Mouse (Mus musculus) heart, adult 18-20 months (tissue): ENCODE measurements around the gene Grm2. TPM values are rescaled to one million over a fixed set of nuclear protein-coding genes. Genes with fewer than 3 reads are reported as not detected.
"Not testable (repeated sequence)": the region's sequence is repeated elsewhere in the genome, so short reads cannot be mapped to it uniquely, and the experiment has no call there.

ENCODE experiments used
- DNase-seq, 2 experiments: peaks; one replicate each; pipeline ENCODE4 v3.0.0; 2021 to 2022; ENCODE audit warnings: mixed read lengths in 1 of 2
- total RNA-seq, 2 experiments: library from RNA; stranded (reverse); gene quantifications; 2 replicates each; pipeline ENCODE4 v1.2.3; 2021

Gene Grm2
- total RNA-seq, 2 experiments from 2014 or later: not detected

DNA sequence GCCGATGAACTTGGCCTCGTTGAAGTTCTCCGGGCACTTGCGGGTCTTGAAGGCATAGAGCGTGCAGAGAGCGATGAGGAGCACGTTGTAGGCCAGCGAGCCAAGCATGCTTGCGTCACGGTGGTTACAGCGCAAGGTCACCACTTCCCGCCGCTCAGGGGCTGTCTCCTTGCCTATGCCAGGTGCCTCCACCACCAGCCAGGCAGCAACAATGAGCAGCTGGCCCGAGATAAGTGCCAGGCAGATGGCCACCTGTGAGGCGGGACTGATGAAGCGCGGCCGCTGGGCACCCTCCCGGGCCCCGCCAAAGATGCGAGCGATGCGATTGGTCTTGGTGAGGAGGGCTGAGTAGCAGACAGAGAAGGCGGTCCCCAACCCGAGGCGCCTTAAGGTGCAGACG lies 8.7 kb downstream of the Grm2 start:
- no peak for DNase-seq

DNA sequence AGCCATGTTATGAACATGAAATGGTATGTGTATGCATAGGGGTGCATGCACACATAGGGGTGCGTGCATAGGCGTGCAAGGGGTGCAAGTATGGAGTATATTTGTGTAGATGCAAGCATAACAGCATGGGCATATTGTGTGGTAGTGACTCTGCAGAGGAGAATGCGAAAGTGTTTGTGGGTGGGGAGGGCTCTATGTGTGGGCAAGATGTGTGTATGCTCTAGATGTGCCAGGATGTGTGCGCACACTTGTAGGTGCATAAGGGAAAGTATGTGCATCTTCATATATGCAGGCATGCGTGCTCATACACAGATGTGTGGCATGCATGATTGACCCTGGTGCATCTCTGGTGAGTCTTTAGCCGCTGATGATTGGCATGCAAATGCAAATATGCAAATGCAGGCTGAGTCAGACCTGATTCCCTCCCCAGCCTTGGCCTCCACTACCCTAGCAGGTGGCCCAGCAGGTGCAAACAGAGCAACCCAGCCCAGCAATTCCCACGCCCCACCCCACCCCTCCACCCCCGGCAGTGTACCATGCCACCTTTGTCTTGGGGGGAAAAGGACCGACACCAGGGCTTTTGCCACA lies 10.1 kb downstream of the Grm2 start:
- DNase-seq: no peak

DNA sequence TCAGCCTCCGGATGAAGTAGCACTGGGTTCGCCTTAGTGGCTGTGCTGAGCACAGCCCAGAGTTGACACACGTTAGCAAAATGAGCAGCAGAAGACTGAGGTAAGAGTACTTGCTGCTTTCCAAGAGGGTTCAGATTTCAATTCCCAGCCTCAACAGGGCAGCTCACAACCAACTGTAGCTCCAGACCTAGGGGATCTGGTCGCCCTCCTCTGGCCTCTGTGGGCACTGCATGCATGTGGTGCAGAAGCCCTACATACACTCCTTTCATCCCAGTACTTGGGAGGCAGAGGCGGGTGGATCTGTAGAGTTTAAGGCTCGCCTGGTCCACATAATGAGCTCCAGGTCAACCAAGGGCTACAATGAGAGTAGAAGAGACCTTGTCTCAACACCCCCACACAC lies 12.1 kb downstream of the Grm2 start:
- no peak for DNase-seq

DNA sequence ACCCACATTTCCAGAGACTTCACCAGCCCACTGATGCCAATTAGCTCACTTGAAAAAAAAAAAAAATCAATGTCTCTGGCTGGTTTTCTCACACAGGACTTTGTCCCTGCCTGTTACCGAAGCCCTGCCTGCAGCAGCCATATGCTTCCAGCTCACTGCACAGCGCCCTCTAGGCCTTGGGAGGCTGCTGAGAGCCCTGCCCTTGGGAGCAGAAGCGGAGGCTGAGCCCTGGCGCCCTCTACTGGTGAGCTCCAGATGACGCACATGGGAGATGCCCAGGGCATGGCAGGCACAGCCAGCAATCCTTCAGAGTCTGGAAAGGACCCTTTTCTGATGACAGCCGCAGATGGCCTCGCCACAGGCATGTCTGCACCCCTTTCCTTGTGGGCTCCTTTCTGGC lies 12.8 kb downstream of the Grm2 start:
- peak; percentile 43 to 56 for DNase-seq

DNA sequence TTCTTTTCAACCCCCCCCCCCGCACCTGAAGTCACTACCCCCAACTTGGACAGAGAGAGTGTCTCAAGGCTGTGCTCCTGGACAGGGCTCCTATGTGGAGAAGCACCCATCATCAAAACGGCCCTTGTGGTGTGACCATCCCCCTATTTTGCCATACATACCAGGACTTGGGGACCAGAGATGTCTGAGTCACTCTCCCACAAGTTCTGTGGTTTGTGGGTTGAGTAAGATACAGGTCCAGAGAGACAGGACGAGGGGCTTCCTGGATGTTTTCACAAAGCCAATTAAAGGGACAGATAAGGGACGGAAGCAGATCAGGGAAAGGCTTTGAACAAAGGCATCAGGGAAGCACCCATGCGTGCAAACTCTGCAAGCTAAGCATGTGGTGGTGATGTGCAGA lies 14.5 kb downstream of the Grm2 start:
- DNase-seq: no peak

DNA sequence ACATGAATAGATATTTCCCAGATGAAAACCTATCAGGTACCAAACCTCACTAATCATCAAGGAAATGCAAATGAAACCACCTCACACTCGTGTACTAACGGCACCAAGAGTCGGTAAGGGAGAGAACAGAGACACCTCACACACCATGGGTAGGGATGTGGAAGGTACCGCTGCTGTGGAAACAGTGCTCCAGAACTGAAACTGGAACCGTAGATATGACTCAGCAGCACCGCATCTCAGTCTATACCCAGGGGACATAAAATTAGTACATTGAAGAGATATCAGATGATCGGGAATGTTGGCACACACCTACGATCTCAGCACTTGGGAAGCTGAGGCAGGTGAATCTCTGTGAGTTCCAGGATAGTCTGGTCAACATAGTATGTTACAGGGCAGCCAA lies 17.7 kb downstream of the Grm2 start:
- DNase-seq: no peak

DNA sequence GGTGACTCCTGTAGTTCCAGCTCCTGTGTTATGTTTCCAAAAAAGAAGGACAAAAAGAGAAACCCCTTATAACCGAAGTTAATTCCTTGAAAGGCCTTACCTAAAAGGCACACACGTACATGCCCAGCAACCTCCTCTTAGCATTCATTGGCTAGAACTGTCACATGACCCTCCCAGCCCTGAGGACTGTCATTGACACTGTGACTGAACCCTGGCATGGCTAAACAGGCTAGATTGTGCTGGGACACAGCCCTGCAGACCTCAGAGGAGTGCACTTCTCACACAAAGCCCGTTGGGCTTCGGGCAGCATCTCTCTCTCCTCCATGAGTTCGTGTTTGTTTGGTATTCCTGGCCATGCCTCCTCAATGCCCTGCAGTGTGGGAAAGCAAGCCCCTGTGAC lies 23.7 kb downstream of the Grm2 start:
- no peak for DNase-seq

DNA sequence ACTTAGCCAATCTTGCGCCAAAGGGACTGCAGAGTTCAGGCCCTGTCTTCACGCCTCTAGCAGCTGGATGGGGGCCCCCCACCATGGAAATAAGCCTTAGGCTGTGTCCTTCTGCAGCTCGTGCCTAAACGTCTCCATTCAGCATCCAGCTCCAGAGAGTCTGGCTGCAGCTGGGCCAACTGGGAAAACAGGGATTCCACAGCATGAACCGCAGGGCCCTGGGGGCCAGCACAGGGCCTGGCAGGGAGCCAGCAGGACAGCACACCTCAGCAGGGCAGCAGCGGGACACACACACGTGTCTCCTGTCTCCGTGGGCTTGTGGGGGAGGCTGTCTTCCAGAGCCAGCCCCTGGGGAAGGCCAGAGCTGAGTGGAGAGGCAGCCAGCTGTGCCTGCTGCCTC lies 28.1 kb downstream of the Grm2 start:
- not testable (repeated sequence) for DNase-seq

DNA sequence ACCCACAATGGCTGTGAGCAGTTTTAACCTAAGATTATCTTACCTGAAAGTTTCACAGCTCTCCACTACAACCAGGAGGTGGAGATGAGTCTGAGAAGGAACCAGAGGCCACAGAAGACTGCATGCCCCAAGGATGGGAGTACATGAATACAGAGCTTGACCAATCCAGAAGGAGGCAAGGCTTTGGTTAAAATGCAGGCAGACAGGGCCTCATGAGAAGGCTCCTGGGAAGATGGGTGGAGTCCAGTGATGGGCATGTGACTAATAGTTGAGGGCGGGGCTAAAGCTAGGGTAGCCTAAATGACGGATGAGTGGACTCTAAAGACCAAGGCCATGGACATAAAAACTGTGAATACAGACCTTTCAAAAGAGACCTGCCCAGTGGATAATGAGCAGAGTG lies 29.6 kb downstream of the Grm2 start, which contains the start of gene Iqcf6:
Gene Iqcf6, plus strand, starts transcription at position 301 of the 400 bp plus-strand sequence.
- DNase-seq: no peak

DNA sequence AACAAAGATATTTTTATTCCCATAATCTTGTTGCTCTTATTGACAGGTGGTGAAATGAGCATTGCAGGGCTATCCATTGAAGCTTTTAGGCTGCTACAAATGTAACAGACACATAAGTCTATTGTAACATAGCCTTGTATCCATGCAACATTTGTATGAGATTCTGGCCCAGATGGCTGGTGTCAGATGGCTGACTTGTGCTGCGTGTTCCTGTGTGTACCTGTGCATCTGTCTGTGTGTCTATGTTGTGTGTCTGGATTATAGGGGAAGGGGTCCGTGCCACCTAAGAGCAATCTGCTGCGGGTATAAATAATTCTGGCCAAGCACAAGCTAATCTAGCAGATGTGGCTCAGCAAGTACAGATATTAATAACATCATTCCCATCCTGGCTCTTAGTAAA lies 38.4 kb downstream of the Grm2 start:
- no peak for DNase-seq

DNA sequence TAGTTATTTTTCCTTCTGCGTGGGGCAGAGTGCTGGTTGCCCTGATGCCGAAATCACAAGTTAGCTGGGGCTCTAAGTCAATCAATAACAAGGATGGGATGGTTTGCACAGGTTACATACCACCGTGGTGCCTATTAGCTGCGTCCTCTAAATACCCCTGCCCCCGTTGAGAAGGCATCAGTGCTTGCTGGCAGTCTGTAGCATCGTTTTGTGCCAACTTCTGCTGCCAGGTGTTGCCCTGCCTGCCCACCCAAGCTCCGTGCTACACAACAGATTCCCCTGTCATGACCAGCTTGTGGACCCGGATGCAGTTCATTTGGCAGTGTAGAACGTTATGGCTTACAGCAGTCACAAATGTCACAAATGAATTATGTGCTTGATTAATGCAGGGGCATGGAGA lies 39.6 kb downstream of the Grm2 start:
- DNase-seq: no peak

DNA sequence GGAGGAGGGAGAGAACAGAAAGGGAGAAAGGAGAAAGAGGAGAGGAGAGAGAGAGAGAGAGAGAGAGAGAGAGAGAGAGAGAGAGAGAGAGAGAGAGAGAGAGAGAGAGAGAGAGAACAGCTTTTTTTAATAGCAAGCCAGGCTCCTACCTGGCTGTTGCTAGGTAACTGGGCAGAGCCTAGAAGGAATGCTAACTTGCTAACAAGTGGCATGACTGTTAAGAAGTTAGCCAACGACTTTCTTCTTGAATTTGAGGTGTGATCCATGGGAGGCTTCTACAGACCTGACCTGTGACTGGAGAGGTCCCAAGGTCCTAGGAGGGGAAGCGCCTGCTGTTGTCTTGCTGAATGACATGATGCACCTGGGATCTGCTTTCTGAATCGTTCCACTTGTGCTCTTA lies 41.3 kb downstream of the Grm2 start:
- no peak for DNase-seq

DNA sequence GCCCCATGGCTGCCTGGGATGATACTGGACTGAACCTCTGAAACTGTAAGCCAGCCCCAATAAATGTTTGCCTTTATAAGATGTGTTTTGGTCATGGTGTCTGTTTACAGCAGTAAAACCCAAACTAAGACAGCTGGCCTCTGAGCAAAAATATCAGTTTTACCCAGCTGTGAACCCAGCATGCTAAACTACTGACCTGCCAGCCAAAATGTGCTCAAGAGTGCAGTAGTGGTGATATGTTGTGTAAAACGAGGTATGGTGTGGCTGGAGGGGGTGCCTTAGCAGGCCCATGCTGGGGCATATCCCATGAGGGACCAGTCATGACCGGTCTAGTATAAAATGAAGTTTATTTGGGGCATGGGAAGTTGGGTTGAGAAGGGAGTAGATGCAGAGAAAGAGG lies 41.9 kb downstream of the Grm2 start:
- DNase-seq: no peak

DNA sequence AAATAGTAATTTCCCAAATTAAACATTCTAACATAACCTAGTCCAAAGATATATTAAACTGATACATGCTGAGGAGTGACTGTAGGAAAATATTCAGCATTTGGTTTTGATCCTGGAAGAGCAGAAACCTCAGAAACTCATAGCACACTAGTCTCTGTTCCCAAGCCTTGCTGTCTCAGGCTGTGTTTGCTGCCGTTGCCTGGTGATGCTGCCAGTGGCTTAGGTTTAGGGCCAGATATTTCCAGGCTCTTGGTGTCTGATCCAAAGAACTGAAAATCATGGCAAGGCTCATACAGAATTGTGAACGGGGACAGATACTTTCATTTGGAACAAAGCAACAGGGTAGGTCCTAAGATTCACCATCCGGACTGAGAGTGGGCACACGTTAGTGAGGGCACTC lies 45.2 kb downstream of the Grm2 start:
- no peak for DNase-seq

DNA sequence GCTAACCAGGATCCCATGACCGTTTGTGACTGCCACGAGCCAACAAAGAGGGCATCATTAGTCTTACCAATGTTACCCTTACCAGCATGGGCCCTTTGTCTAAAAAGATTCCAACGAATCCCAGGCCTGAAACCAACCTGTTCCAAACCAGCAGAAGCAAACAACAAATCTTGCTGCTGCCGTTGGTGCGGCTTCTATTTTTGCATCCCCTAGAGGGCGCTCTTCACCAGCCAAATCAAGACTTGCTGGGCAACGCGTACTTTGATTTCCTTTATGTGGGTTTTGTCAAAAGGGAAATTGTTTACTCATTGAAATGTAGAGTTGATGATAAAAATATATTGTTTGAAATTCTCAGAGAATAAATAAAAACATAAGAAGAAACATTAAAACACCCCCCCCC lies 55.3 kb downstream of the Grm2 start:
- DNase-seq: peak in 1 of 2 experiments; percentile 57

DNA sequence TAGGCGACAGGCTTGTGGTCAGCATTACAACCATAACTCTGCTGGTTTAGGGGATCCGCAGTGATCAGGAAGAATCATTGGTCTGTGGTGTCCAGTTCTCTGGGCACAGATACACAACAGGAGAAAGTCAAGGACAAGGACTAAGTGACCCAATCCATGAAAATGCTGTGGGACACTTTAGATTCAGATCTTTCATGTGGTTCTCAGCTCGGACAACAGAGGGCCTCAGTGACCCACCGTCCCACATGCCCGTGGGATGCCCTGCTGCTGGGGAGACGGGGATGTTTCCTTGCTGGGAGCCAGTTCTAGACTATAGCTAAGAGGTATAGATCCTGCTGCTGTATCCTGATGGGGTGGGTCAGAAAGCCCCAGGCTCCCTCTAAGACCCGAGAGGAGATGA lies 57.4 kb downstream of the Grm2 start:
- no peak for DNase-seq

DNA sequence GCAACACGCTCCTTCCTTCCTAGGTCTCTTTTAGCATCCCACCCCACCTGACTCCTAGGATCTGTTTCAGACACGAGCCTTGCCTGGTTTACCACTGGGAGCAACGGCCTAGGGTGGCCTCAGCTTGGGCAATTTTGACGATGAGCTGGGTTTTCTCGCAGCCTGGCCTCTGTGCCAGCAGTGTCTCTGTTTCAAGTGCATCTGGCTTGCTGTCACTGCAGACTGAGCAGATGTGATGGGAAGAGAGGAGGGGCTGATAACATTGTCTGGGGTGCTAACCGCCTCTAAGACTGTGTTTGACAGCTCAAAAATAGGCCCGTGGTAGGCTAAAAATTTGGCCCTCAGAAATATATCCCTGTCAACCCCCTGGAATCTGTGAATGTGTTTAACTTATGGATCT lies 60.0 kb downstream of the Grm2 start:
- DNase-seq: no peak

DNA sequence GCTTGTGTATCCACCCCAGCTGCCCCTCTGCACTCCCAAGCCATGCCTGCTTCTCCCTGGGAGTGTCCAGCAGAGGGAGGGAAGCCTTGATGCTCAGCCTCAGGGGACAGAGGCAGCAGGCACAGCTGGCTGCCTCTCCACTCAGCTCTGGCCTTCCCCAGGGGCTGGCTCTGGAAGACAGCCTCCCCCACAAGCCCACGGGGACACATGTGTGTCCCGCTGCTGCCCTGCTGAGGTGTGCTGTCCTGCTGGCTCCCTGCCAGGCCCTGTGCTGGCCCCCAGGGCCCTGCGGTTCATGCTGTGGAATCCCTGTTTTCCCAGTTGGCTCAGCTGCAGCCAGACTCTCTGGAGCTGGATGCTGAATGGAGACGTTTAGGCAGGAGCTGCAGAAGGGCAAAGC lies 60.5 kb downstream of the Grm2 start:
- not testable (repeated sequence) for DNase-seq

Other genes with a start within 250 kb of the Grm2 start
- gene Rpl29, start 226.6 kb downstream of the Grm2 start, total RNA-seq: 100 to 1,000 TPM; 272 to 273 TPM
- gene Acy1, start 217.8 kb downstream of the Grm2 start, total RNA-seq: 10 to 100 TPM; 26.1 to 26.8 TPM
- 1 to 10 TPM; 8.5 to 8.6 TPM for gene Abhd14b, start 208.6 kb downstream of the Grm2 start, total RNA-seq
- 10 to 100 TPM; 19.0 to 19.6 TPM for gene Abhd14a, start 208.4 kb downstream of the Grm2 start, total RNA-seq
- 10 to 100 TPM; 61.1 to 63.2 TPM for gene Pcbp4, start 202.8 kb downstream of the Grm2 start, total RNA-seq
- gene Gpr62, start 190.1 kb downstream of the Grm2 start, total RNA-seq: not detected
- 10 to 100 TPM; 21.3 to 26.3 TPM for gene Rrp9, start 180.1 kb downstream of the Grm2 start, total RNA-seq
- gene Parp3, start 179.1 kb downstream of the Grm2 start, total RNA-seq: 10 to 100 TPM; 33.7 to 38.2 TPM
- not detected for gene Iqcf1, start 156.1 kb downstream of the Grm2 start, total RNA-seq
- gene Iqcf5, start 141.5 kb downstream of the Grm2 start, total RNA-seq: not detected
- not detected for gene Iqcf3, start 94.5 kb downstream of the Grm2 start, total RNA-seq
- not detected for gene Iqcf4, start 85.1 kb downstream of the Grm2 start, total RNA-seq
- not detected for gene Iqcf6, start 29.5 kb downstream of the Grm2 start, total RNA-seq
- 10 to 100 TPM; 42.2 to 45.6 TPM for gene Tex264, start 29.8 kb upstream of the Grm2 start, total RNA-seq
- gene Rad54l2, start 133.1 kb upstream of the Grm2 start, total RNA-seq: 1 to 10 TPM; 9.0 to 9.2 TPM
- 10 to 100 TPM; 26.5 to 35.4 TPM for gene Dcaf1, start 165.8 kb upstream of the Grm2 start, total RNA-seq
- gene Rbm15b, start 231.3 kb upstream of the Grm2 start, total RNA-seq: 10 to 100 TPM; 12.8 to 13.4 TPM
- 100 to 1,000 TPM; 100 to 151 TPM for gene Manf, start 235.9 kb upstream of the Grm2 start, total RNA-seq